Mouse (Mus musculus) left cerebral cortex, adult 11 months (tissue): ENCODE measurements around the gene Ezh1.

Experiments
- DNase-seq: peaks from one replicate; pipeline ENCODE4 v3.0.0; 2022; ENCODE audit warnings: low spot score

Ezh1 gene

DNA sequence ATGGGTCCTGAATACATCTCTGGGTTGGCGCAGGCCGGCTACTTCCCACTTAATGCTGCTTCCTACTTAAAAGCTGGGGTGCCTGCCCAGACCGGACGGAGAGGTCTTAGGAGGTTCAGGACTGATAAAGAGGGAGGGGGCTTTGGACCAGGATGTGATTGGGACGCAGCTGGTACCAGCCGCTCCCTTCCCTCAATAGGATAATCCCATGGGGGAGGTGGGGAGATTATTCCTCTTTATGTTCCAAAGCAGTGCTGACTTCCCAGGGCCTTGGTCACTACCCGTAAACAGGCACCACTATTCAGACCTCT, 20.4 kb upstream of the Ezh1 start:
- DNase-seq, result no peak

DNA sequence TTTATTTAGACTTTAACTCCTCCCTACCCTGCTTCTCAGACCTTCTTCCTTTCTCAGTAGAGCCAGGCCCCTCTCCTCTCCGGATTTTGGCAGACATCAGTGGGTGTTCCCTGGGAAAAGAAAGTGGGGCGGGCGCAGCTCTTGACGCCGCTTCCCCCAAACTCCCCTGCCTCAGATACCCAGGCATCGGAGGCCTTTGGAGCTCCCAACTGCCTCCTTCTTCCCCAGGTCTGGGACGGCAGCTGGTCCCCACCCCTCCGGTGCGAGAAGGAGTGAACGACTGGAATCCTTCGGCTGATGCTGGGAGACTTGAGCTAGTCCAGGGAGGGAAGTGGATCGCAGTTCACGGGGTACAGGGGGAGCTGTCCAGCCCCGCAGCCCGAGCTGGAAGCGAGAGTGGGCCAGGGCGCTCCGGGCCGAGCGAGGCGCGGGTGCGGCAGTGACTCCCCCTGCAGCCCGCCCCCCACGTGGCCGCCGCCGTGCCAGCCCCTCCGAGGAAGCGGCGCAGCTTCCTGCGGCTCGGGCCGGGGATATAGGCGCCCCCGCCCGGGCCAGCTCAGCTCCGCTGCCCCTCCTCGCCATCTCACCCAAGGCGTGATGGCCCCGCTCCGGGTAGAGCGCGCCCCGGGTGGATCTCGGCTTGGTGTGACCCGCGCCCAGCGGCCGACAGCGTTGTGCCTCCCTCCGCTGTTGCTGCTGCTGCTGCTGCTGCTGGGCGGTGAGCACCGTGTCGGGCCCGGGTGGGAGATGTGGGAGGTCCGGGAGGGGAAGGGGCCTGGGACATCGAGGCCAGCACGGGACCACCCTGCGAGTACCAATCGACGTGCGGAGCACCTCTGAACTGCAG, 19.8 kb upstream of the Ezh1 start, which contains the start of gene Ramp2:
Ramp2 (plus strand) TSS at position 174 of the 847 bp plus-strand sequence.
- no peak for DNase-seq

DNA sequence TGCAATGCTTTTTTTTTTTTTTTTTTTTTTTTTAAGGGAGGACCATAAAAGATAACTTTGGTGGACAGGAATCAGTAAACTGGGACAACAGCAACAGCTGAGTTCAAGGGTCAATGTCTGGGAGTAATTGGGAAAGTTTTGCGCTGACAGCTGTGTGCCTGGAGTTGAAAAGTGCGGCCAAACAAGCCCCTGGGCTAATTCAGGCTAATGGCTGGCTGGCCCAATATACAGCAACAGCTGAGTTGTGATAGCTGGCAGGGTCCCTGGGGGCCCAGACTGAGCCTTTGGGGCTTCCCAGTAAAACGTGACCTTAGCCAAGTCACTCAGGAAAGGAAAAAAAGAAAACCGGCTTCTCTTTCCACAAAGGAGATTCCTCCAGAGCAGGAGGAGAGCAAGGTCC, 18.8 kb upstream of the Ezh1 start:
- DNase-seq, result no peak

DNA sequence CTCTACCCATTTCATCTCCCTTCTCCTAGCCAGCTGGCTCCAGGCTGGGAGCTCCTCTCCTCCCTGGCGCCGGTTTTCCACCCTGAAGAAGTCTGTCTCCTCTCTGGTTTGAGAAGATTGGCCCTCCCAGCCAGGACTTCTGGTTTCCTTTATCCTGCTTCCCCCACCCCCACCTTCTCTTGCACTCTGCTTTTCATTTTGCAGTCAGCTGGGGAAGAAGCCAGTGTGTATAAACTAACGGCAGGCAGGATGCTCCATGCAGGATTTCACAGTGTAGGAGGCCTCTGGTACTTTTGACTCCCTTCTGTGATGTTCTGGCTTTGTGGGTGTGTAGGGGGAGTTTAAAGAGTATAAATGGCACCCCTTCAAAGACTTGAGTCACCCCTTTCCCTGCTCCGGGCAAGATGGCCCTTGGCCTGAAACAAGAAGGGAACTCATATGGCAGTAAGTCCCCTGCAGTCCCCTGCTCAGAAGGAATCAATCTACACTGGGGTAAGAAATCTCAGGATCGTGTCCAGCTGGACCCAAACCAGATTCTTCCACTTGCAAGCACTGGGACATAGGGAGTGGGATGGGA, 11.9 kb upstream of the Ezh1 start:
- no peak for DNase-seq

DNA sequence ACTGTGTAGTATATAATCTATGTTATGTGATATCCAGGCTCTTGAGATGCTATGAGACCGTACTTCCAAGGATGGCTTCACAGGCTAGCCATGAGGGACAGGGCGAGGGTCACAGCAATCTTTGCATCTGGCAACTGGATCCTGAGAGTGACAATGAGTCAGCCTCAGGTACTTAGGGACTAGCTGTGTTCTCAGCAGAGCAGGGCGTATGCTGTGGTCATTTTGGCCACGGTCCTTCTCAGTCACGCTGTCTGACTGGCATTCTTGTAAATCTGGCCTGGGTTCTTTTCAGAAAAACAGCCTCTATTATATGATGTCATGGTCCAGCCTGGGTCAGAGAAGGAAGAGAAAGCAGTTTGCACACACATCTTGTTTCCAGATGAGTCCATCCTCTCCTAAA, 10.5 kb upstream of the Ezh1 start:
- no peak for DNase-seq

DNA sequence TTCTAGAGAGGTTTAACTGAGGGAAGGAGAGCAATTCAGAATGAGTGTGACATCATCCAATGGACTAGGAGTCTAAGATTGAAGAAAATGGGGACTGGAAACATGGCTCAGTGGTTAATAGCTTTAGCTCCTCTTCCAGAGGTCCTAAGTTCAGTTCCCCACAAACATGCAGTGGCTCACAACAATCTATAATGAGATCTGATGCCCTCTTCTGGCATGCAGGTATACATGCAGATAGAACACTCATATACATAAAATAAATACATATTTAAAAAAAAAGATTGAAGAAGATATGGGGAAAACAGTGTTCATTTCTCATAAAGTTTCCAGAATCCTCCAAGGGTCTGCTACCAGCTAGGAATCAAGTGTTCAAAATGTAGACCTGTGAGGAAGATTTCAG, 9.2 kb upstream of the Ezh1 start:
- no peak for DNase-seq

DNA sequence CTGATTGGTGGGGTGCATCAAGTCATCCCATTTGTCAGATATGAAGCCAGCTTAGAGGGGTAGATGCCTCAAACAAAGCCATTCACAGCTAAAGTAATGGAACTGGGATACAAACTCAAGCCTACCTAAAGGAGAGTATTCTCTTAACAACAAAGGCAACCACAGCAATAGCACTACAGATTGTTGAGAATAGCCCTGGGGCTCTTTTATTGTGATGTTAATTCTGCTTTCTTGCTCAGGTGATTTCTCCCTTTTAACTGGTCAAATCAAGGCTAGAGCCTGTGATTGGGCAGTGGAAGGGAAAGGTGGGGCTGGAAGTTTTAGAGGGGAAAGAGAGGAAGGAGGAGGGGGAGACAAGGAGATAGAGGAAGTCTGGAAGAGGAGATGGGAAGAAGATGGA, 7.9 kb upstream of the Ezh1 start:
- DNase-seq, result no peak

DNA sequence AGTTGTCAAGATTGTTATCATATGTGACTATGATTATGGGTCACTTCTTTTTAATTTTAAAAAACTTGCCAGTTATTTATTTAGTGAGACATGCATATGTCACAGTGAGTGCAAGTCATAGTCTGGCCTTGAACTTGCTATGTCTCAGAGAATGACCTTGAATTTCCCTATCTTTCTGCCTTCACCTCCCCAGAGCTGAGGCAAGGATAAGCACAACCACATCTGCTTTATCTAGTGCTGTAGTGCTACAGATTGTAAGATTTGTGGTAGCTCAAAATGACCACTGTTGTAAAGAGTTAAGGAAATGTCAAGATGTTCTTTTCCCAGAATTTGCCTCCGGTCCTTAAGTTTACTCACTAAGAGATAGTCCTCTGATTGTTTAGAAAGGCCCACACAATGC, 7.0 kb upstream of the Ezh1 start:
- DNase-seq, result no peak

DNA sequence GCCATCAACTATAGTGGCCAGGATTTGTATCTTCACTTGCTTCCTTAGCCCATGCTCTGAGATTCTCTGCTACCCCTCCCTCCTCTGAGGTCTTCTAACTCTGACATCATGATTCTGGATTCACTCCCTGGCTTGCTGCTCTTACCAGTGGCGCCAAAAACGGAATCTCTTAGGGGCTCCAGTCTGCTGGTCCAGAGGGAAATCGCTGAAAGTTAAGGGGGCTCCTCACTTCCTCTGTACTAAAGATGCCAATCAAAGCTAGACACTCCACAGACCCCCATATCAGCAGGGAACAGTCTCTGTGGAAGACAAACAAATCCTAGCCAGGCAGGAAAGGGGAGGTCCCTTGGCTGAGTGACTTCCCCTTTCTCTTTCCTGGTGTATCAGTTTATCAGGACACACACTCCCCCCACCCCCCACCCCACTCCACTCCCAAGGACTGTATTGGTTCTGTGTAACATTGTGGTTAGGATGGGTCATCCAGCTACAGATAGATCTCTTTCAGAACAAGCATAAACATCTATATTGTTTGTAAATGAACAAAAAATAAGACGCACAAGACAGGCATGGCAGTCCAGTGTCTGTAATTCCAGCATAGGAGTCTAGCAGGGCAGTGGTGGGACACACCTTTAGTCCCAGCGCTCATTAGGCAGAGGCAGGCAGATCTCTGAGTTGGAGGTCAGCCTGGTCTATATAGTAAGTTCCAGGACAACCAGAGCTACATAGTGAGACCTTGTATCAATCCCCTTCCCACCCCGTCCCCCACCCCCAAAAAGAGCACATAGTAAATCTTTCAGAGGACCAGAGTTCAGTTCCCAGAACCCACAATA, 6.0 kb upstream of the Ezh1 start:
- DNase-seq, result no peak

DNA sequence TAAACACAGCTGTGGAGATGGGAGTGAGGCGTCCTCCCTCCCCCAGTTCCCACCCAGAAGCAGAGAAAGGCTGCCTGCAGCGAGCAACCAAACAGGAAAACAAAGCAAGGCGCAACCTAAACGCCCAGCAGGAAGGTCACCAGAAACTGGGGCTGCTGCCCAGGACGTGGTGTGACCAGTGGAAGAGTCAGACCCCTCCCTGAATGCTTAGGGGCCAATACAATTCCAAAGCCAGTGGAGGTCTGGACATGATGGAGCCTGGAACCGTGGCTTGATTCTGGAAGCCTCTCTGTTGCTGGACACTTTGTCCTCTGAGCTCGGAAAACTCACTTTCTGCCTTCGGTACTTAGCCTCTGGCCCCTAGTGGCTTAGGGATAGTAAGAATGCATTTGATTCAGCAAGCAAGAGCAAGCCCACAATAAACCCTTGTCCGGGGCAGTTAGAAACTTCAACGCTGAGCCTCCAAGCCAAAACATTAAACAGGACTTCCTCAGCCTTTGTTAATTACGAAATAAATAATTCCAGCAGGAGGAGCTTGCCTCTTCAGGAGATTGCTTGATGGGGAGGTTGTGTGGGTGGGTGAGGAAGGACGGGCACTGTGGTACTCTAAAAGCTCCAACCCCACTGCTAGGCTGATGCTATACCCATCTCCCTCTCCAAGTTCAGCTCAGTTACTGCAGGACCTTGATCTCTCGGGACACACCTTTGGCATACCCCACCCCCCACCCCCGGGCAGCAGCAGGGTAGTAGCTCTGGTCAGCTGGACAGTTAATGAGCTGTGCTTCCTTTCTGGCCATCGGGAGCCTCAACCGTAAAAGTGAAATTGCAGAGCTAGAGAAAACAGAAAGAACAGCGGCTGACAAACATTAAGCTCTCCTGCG, 5.0 kb upstream of the Ezh1 start:
- no peak for DNase-seq

DNA sequence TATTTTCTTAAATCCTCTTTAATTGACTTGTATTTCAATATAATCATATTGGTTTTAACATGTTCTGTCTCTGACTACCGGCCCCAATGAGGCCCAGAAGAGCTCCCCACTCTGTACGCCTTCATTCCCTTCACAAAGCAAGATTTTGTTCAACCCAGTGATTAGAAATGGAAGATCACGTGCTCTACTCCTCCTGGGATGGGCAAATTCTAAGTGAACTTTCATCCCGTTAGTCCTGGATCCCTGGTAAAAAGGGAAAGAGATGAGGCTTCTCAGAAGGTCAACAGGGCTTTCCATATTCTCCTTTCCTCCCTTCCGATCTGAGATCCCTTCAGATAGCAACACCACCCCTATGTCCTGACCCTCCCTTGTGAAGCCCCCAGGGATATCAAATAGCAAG, 4.3 kb upstream of the Ezh1 start:
- DNase-seq, result no peak

DNA sequence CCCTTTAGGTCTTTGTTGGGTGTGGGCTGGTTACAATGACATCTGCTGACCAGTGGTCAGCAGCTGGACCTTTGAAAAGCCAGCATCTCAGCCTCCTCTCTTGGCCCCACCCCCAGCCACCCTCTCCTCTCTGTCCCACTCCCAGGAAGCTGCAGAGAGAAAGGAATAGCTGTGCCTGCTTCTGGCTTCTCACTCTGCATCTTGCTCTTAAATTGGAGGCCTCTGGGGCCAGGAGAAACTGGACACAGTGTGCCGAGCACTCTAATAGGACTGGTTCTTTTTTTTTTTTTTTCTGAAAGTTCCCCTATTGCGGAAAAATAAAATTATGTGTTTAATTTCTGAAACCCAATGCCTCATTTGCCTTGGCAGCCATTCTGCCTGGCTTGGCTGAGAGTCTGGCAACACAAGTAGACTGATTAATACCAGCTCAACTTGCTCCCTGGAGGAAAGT, 3.8 kb upstream of the Ezh1 start:
- DNase-seq, result no peak

DNA sequence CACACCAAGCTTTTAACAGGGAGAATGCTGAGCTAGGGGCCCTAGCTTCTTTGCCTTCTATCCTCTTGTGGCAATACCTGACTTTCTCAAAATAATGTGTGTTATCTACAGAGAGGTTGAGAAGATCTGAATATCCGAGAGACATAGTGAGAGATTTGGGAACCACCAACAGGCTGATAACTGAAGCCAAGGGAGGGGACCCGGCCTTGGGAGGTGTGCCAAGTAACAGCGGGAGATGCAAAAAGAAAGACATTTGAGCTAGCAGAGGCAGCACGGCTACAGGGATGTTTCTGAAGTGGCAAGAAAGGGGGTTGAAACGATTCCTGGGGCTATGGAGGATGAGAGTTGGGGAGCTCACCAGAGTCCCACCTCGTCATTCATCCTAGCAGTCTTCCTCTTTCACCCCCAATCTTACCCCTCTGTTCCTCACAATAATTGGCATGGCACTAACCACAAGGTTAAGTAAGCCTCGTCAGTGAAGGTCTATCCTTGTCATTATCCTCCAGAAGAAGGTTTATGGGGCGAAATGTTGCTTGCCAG, 3.2 kb upstream of the Ezh1 start:
- no peak for DNase-seq

DNA sequence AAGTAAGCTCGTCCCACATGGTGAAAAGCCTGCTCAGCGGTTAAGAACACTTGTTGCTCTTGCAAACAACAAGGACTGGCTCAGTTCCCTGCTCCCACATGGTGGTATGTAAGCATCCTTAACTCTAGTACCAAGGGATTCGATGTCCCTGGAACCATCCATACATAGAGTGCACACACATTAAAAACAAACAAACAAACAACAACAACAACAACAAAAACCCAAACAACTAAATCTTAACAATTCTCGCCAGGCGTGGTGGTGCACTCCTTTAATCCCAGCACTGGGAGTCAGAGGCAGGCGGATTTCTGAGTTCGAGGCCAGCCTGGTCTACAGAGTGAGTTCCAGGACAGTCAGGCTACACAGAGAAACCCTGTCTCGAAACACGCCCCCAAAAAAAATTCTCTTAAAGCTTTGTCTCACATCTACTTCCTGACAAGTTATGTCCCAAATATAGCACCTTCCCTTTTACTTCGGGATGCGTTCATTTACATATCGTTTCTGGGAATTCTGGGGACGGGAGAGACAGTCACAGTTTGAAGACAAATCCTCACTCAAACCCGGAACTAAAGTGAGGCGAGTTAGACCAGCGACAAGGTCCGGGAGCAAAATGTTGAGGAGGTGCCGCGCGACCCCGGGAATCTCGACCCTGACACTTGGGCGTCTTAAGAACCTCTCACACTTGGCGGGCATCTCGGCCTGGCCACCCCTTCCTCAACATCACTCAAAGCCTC, 765 bp downstream of the Ezh1 start:
- DNase-seq, result no peak

DNA sequence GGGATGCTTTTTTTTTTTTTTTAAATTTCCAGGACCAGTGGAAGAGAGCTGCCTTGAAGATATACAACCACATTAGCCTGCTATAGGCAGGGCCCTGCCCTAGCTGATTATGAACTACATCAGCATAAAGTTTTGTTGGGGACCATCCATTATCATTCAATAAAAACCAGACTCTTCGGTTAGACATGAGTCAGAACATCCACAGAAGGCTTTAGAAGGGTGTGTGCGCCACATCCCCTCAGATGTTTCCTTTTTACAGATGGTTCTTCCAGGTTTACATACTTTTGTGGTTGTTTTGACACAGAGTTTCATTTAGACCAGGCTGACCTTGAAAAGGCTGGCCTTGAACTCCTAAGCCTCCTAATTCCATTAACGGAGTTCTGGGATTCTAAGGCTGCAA, 1.9 kb downstream of the Ezh1 start:
- no peak for DNase-seq

DNA sequence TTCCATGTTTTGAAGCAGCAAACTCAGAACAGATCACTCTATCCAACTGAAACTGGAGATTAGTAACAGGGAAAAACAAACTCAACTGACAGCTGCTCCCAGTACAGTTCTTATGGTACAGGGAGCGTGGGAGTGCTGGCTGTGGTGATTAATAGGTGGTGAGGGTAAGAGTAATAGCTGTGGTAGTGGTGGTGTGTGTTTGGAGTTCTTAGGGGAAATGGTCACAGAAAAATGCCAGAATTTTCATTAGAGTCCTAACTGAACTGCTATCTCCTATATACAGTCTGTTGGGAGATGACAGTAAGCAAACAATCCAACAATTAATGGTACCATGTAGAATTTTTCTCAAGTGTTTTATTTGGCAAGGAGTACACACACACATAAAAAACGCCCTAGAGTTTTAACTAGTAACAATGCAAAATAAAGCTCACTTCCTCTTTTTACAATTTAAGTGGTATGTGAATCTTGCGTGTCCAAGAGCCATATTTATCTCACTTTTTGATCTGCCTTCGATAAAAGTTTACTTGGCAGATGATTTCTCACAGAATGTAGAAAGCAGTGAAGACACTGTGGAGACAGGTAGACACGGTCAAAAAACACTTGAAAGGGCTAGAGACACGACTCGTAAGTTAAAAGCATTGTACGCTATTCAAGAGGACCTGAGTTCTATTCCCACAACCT, 4.8 kb downstream of the Ezh1 start:
- no peak for DNase-seq

DNA sequence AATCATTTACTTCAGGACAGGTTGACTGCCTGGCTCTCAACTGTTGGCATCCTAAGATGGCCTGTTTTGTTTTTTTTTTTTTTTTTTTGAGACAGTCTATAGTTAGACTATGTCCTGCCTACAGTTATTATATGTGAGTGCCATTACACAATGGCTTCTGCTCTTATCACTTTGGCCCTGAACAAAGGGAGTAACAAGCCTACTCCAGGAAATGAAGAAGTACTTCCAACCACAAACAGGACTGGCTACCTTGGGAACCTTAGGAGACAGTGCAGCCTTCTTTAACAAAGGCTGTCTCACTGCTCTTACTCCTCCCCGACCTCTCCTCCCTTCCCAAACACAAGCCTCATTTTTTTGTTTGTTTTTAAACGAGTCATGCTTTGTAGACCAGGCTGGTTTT, 5.4 kb downstream of the Ezh1 start:
- DNase-seq, result no peak

DNA sequence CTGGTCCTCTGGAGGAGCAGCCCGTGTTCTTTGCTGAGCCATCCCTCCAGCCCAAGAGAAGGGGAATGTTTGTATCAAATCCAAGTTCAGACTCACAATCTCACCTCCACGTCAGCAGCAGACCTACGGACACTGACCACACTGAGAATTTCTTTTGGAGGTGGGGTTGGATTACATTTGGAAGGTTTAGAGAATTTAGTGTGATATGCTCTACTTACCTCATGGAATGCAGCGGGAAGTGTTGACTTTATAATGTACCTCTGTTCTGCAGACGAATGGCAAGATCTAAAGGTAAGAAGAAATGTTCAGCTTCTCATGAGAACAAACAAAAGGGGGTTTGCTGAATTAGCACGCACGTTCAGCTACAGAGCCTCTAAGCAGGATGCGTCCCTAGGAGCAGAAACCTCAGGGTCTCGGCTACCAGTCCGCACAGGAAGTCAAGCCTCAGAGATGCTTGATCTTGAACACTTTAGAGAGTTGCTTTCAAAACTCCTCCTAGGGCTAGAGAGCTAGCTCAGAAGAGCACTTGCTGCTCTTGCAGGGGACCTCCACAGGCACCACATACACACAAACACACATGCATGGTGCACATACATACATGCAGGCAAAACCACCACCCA, 7.7 kb downstream of the Ezh1 start:
- DNase-seq, result no peak

DNA sequence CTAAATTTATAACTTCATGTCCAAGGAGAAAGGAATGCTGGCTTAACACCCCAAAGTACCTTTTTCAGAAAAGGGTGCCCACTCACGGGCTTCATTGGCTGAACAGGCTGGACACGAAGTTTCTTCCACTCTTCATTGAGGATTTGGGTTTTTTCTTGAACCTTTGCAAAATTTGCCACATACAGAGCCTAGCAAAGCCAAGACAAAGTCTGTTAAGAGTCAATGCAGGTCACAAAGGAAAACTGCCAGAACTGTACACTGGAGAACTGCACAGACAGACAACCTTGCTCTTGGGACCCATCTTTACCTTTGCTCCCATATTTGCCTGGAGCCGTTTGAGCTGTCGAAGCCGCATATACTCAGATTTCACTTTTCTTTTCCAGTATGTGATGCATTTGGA, 9.3 kb downstream of the Ezh1 start:
- DNase-seq, result no peak

DNA sequence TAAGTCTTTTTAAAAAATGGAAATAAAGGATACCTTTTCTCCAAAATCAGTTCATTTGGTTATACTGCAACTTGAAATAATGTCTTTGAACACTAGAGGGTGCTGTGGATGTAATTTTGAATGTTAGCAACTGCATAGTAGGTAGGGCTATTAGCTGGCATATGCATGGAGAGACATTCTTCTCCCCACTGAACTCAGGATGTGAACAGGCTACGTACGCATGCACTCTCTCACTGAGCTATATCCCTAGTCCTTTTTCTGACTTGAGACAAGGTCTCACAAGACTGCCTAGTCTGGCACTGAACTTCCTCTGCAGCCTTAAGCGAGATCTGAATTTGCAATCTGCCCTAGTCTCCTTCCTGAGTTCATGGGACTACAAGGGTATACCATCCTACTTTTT, 14.3 kb downstream of the Ezh1 start:
- DNase-seq, result no peak
